Mouse (Mus musculus) limb, embryonic 11.5 days (tissue): ENCODE results near the gene Traf3ip2. TPM values are rescaled to one million over a fixed set of nuclear protein-coding genes. Genes with fewer than 3 reads are reported as not detected.

Experiments used
- ATAC-seq: fragments of 200-750 bp; cut with Nextera tagmentation; 2 replicates; pipeline ENCODE4 v1.8.0; 2017; ENCODE audit warnings: low read depth; ENCODE audit not compliant: insufficient number of reproducible peaks, low FRiP score, low TSS enrichment
- DNase-seq: peaks from one replicate; pipeline ENCODE4 v3.0.0-alpha.2; 2015; ENCODE audit warnings: low spot score
- H3K27ac ChIP-seq: fragments of 300-500 bp; sonication (generic); replicated peaks from 2 replicates; pipeline ENCODE4 v1.5.1; 2014; ENCODE audit warnings: low read depth, mild to moderate bottlenecking, low read length
- H3K27me3 ChIP-seq: fragments of 300-500 bp; sonication (generic); 2 replicates; pipeline ENCODE4 v1.6.1; 2014; ENCODE audit warnings: mild to moderate bottlenecking, low read length, mixed read lengths; ENCODE audit not compliant: control insufficient read depth, insufficient read depth
- H3K36me3 ChIP-seq: fragments of 300-500 bp; sonication (generic); 2 replicates; pipeline ENCODE4 v1.6.1; 2014; ENCODE audit warnings: mild to moderate bottlenecking, low read length, moderate library complexity, mixed read lengths; ENCODE audit not compliant: control insufficient read depth, insufficient read depth
- H3K4me1 ChIP-seq: fragments of 300-500 bp; sonication (generic); 2 replicates; pipeline ENCODE4 v1.6.1; 2014; ENCODE audit warnings: low read length, mixed read lengths; ENCODE audit not compliant: control insufficient read depth, insufficient read depth
- H3K4me2 ChIP-seq: fragments of 300-500 bp; sonication (generic); 2 replicates; pipeline ENCODE4 v1.6.1; 2014; ENCODE audit warnings: low read depth, mild to moderate bottlenecking, moderate library complexity; ENCODE audit not compliant: severe bottlenecking
- H3K4me3 ChIP-seq: fragments of 300-500 bp; sonication (generic); 2 replicates; pipeline ENCODE4 v1.5.1; 2014; ENCODE audit warnings: low read depth, low read length
- H3K9ac ChIP-seq: fragments of 300-500 bp; sonication (generic); 2 replicates; pipeline ENCODE4 v1.6.1; 2014; ENCODE audit warnings: mild to moderate bottlenecking, low read length
- H3K9me3 ChIP-seq: fragments of 300-500 bp; sonication (generic); 2 replicates; pipeline ENCODE4 v1.6.1; 2016; ENCODE audit warnings: low read length; ENCODE audit not compliant: control insufficient read depth
- WGBS: fragments of 180-500 bp; shearing (Covaris S2); extraction: QIAGEN DNeasy Blood & Tissue Kit; methylation state at CpG from one replicate; pipeline ENCODE4 v1.1.7; 2014; 5-methylcytosine and 5-hydroxymethylcytosine counted together
- polyA plus RNA-seq: library from polyadenylated mRNA; unstranded; fragments of >200 nt; fragmentation: Nextera tagmentation; extraction: Ambion mirVana; gene quantifications from 2 replicates; pipeline ENCODE4 v1.2.1, GENCODE M21; 2014

Gene Traf3ip2
- polyA plus RNA-seq, 1 experiment from 2014 or later, result 5.9 TPM

DNA sequence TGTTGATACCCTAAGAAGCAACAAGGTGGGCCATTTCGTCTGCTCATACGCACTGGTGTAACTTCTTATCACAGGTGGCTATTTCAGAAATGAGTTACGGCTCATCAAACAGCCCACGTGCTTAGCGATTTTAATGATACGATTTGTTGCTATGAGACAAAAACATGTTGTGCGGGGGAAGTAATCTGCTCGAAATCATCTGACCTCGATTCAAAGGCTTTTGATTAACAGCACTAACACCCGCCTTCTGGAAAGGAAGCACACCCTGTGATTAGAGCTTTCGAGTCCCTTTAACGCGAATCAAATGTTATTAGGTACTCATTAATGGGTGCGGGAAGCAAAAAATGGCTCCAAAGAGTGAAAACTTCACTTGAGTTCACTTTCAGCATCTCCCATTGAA is 18.9 kb downstream of the Traf3ip2 start:
- Histone ChIP-seq H3K4me1 (peaks cover 15% of the 10 kb centered on the region), H3K27me3 (no peaks in the 10 kb centered on the region), H3K4me3 (no peak overlapping the region), H3K27ac (no peak overlapping the region), H3K4me2 (no peak overlapping the region), H3K9me3 (no peaks in the 10 kb centered on the region), H3K36me3 (peaks cover 2% of the 10 kb centered on the region; the same call in 1 of the 2 replicates), H3K9ac (no peak overlapping the region)
- no peak for ATAC-seq
- no peak for DNase-seq
- WGBS, result 42% methylated on average over 14 of the region's 14 CpGs

DNA sequence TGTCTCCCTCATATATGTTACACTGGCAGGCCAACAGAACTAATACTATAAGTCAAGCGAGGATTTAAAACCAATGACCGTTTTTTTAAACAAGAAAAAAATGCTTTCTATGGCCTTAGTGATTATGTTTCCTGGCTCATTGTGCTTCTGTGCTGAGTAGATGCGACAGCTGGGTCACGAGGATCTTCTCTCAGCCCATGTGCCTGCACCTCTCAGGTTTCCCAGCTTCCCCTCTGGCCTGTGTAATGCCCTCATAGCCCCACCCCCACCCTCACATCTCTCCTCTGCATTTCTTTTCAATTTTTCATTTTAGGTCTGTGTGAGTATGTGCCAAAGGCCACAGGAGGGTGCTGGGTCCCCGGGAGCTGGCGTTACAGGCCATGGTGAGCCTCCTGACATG is 20.6 kb downstream of the Traf3ip2 start:
- DNase-seq (no peak), ATAC-seq (peak; percentile 45; the same call in 1 of the 2 replicates)
- H3K9ac ChIP-seq, result no peak overlapping the region
- peaks cover 2% of the 10 kb centered on the region; the same call in 1 of the 2 replicates for H3K36me3 ChIP-seq
- H3K4me2 ChIP-seq, result no peak overlapping the region
- H3K4me3 ChIP-seq, result no peak overlapping the region
- H3K4me1 ChIP-seq, result peaks cover 18% of the 10 kb centered on the region
- no peak overlapping the region for H3K27ac ChIP-seq
- WGBS, result 72% methylated on average over 6 of the region's 6 CpGs
- H3K27me3 ChIP-seq, result no peaks in the 10 kb centered on the region
- H3K9me3 ChIP-seq, result no peaks in the 10 kb centered on the region

DNA sequence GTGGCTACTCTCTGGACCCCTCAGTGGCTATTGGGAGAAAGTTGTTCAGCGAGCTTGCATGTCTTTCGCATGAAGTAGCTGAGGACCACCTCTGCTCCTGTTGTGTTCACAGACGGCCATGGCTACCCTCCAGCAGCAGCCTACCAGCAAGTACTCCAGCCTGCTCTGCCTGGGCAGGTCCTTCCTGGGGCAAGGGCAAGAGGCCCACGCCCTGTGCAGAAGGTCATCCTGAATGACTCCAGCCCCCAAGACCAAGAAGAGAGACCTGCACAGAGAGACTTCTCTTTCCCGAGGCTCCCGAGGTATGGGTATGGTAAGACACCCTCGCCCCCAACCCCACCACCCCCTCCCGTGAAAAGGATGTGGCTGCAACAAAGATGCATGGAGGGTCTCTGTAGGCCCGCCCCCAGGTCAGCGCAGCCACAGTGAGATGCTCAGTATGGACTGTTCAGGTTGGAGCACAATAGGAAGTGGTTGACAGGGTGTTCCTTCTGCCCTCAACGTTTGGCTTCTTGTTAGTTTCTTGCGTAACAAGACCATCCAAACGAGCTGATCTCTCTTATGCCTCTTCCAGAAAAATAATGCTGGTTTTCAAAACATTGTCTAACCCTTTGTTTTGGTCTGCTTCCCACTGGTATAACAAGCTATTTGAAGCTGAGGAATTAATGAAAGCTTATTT is 21.8 kb downstream of the Traf3ip2 start:
- Histone ChIP-seq H3K27ac (no peak overlapping the region), H3K4me1 (peaks cover 26% of the 10 kb centered on the region)
- WGBS, result 94% methylated on average over 13 of the region's 13 CpGs

DNA sequence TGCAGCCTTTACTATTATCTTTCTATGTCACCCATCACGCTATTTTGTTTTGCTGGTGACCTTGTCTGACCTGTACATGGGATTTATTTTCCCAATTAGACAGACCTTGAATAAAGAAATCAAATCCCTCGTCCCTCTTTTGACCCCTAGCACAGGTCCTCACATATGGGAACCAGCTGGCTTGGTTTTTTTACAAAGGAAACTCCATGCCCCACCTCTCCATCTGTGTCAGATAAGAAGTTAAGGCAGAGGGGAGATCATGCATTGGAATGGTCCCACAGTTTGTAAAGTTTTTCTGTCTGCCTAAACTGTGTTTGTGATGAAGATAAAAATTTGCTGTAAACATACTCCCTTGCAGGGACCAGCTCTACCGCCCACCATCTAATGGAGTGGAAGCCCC is 26.1 kb downstream of the Traf3ip2 start:
- Histone ChIP-seq H3K4me2 (no peak overlapping the region), H3K27me3 (no peaks in the 10 kb centered on the region), H3K27ac (no peak overlapping the region; the same call in 1 of the 2 replicates), H3K9ac (no peak overlapping the region), H3K4me3 (no peak overlapping the region), H3K9me3 (no peaks in the 10 kb centered on the region), H3K36me3 (peaks cover 2% of the 10 kb centered on the region; the same call in 1 of the 2 replicates), H3K4me1 (peaks cover 13% of the 10 kb centered on the region; the same call in 1 of the 2 replicates)
- WGBS, result 17% methylated on average over 3 of the region's 3 CpGs
- no peak for DNase-seq
- ATAC-seq, result peak; percentile 65; the same call in 1 of the 2 replicates

More for the DNA sequence above, 21.8 kb downstream of the Traf3ip2 start:
- Histone ChIP-seq H3K9ac (no peak overlapping the region), H3K27me3 (no peaks in the 10 kb centered on the region), H3K4me3 (no peak overlapping the region), H3K9me3 (no peaks in the 10 kb centered on the region), H3K36me3 (peaks cover 2% of the 10 kb centered on the region; the same call in 1 of the 2 replicates), H3K4me2 (no peak overlapping the region)
- ATAC-seq (no peak), DNase-seq (no peak)

DNA sequence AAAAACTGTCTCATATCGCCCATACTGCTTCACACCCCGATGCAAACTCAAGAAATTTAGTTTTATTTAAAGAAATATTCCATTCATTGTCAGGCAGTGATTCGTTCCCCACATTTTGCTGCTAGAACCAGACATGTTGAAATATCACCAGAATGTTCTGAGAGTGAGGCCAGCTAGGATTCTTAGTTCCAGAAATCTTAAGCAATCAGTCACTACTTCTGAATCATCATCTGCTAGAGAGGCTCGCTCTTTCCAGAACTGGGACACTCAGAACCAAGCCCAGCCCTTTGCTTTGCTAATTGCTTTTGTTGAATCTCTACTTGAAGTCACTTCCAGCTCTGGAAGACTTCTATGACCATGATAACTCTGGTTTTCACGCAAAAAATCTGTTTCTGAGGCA is 27.0 kb downstream of the Traf3ip2 start:
- peaks cover 13% of the 10 kb centered on the region; the same call in 1 of the 2 replicates for H3K4me1 ChIP-seq
- no peak overlapping the region for H3K9ac ChIP-seq
- DNase-seq, result no peak
- H3K9me3 ChIP-seq, result no peaks in the 10 kb centered on the region
- H3K4me2 ChIP-seq, result no peak overlapping the region
- no peak overlapping the region for H3K4me3 ChIP-seq
- no peak overlapping the region for H3K27ac ChIP-seq
- WGBS, result 83% methylated on average over 5 of the region's 5 CpGs
- peaks cover 2% of the 10 kb centered on the region; the same call in 1 of the 2 replicates for H3K36me3 ChIP-seq
- ATAC-seq, result no peak
- H3K27me3 ChIP-seq, result no peaks in the 10 kb centered on the region

DNA sequence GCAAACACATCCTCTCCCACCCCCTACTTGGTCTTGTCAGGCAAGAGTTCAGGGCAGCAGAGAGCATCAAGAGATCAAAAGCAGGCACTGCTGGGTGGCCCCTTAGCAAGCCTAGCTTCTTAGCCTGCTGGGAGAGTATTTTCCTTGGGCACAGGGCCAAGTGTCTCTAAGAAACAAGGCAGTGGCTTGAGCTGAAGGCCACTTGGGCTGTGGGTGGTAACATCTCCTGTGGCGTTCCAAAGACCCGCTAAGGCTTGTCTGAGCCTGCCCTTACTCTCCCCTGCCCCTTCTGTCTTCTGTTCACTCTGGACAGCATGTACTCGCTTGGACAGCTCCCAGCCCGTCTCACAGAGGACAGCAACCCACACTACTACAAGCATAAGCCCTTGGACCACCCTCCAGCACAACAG is 28.1 kb downstream of the Traf3ip2 start:
- Histone ChIP-seq H3K4me2 (no peak overlapping the region), H3K27ac (no peak overlapping the region), H3K4me3 (no peak overlapping the region), H3K4me1 (peaks cover 13% of the 10 kb centered on the region; the same call in 1 of the 2 replicates), H3K36me3 (peaks cover under 1% of the 10 kb centered on the region; the same call in 1 of the 2 replicates), H3K27me3 (no peaks in the 10 kb centered on the region), H3K9ac (no peak overlapping the region), H3K9me3 (no peaks in the 10 kb centered on the region)
- ATAC-seq (no peak), DNase-seq (no peak)
- WGBS, result 12% methylated on average over 4 of the region's 4 CpGs

DNA sequence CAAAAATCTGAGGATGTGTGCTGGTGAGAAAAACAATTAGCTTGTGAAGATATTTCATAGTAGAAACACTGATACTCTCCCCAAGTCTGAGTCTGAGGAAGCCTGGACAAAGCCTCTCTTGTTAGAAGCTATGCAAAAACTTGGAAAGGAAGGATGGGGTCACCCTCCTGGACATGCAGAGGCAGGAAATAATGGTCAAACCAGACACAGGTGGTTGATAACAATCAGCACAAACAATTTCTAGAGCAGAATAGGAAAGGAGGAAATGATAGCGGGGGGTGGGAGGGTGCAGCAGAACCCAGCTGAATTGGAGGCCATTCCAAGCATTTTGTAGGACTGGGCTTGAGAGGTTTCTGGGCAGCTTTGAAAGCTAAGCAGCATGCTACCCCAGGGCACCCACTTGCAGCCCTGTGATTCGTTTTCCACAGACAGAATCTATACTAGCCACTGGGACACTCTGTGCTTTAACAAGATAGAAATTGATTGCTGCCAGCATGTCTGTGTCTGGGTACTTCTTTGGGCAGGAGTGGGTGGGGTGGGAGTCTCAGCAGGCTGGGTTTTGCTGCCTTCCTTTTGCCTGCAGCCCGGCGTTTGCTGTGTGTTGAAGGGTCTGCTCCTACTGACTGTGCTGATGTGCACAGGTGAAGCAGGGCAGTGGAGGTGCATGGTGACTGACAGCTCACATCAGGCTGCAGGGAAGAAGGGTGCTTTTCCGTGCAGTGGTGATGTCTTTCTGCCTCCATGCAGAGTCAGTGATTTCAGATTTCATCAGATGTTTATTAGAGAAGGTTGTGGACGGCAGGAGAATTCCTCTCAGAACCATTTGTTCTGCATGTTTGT is 33.3 kb downstream of the Traf3ip2 start:
- no peak overlapping the region for H3K9ac ChIP-seq
- ATAC-seq (no peak), DNase-seq (no peak)
- H3K4me1 ChIP-seq, result peaks cover 9% of the 10 kb centered on the region
- H3K4me3 ChIP-seq, result no peak overlapping the region
- no peaks in the 10 kb centered on the region for H3K36me3 ChIP-seq
- WGBS, result 49% methylated on average over 6 of the region's 6 CpGs
- H3K27me3 ChIP-seq, result no peaks in the 10 kb centered on the region
- no peak overlapping the region; the same call in 1 of the 2 replicates for H3K27ac ChIP-seq
- H3K9me3 ChIP-seq, result no peaks in the 10 kb centered on the region
- no peak overlapping the region for H3K4me2 ChIP-seq

DNA sequence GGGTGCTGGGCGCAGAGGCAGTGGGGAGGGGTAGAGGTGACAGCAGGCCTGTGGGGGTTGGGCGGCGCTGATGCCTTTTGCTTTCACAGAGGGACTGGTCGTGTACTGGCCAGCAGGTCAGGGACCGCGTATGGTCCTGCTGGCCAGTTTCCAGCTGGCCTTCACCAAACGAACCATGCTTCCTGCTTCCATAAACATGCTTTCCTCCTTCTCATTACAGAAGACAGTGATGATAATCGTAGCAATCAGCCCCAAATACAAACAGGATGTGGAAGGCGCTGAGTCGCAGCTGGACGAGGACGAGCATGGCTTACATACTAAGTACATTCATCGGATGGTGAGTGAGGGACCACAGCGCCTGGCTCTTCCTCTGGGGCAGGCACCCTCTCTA is 33.9 kb downstream of the Traf3ip2 start:
- 39% methylated on average over 14 of the region's 14 CpGs for WGBS
- no peaks in the 10 kb centered on the region for H3K36me3 ChIP-seq
- no peak overlapping the region for H3K4me3 ChIP-seq
- no peaks in the 10 kb centered on the region for H3K27me3 ChIP-seq
- H3K4me1 ChIP-seq, result peaks cover 9% of the 10 kb centered on the region
- ATAC-seq (no peak), DNase-seq (no peak)
- H3K9me3 ChIP-seq, result no peaks in the 10 kb centered on the region
- H3K27ac ChIP-seq, result no peak overlapping the region
- no peak overlapping the region for H3K4me2 ChIP-seq
- H3K9ac ChIP-seq, result no peak overlapping the region
